Mouse (Mus musculus) intestine, postnatal 0 days (tissue): Measurements from ENCODE around the gene Gm14085. TPM values are rescaled to one million over a fixed set of nuclear protein-coding genes. Genes with fewer than 3 reads are reported as not detected.
A peak's percentile ranks its signal among the peaks of the same experiment; 100 is the strongest.

Experiments
- ATAC-seq: fragments of 200-750 bp; cut with Nextera tagmentation; 2 replicates; pipeline ENCODE4 v1.8.0; 2017; ENCODE audit warnings: mild to moderate bottlenecking, moderate TSS enrichment, moderate library complexity
- H3K27ac ChIP-seq: fragments of 300-500 bp; sonication (generic); 2 replicates; pipeline ENCODE4 v1.5.1; 2014; ENCODE audit warnings: mild to moderate bottlenecking, low read depth, low read length, moderate library complexity
- H3K27me3 ChIP-seq: fragments of 300-500 bp; sonication (generic); replicated peaks from 2 replicates; pipeline ENCODE4 v1.6.1; 2014; ENCODE audit warnings: low read length, mixed read lengths; ENCODE audit not compliant: control insufficient read depth, insufficient read depth
- H3K36me3 ChIP-seq: fragments of 300-500 bp; sonication (generic); 2 replicates; pipeline ENCODE4 v1.6.1; 2014; ENCODE audit warnings: mild to moderate bottlenecking, moderate library complexity; ENCODE audit not compliant: control insufficient read depth, insufficient read depth
- H3K4me1 ChIP-seq: fragments of 300-500 bp; sonication (generic); replicated peaks from 2 replicates; pipeline ENCODE4 v1.6.1; 2014; ENCODE audit warnings: antibody characterized with exemption, low read length, mixed read lengths; ENCODE audit not compliant: control insufficient read depth, insufficient read depth
- H3K4me2 ChIP-seq: fragments of 300-500 bp; sonication (generic); replicated peaks from 2 replicates; pipeline ENCODE4 v1.6.1; 2014; ENCODE audit warnings: low read depth, mild to moderate bottlenecking, moderate library complexity
- H3K4me3 ChIP-seq: fragments of 300-500 bp; sonication (generic); 2 replicates; pipeline ENCODE4 v1.5.1; 2014; ENCODE audit warnings: low read depth, low read length
- H3K9ac ChIP-seq: fragments of 300-500 bp; sonication (generic); 2 replicates; pipeline ENCODE4 v1.6.1; 2014; ENCODE audit warnings: mild to moderate bottlenecking, low read depth, low read length
- H3K9me3 ChIP-seq: fragments of 300-500 bp; sonication (generic); 2 replicates; pipeline ENCODE4 v1.6.1; 2016; ENCODE audit warnings: mixed run types; ENCODE audit not compliant: control insufficient read depth
- CTCF ChIP-seq: sonication (generic); IDR thresholded peaks from 2 replicates; pipeline ENCODE4 v1.5.1; 2016; ENCODE audit warnings: low read depth, mild to moderate bottlenecking, control low read depth, antibody characterized with exemption, moderate library complexity
- WGBS: fragments of 180-500 bp; shearing (Covaris S2); extraction: QIAGEN DNeasy Blood & Tissue Kit; methylation state at CpG from one replicate; pipeline ENCODE4 v1.1.7; 2014; 5-methylcytosine and 5-hydroxymethylcytosine counted together
- polyA plus RNA-seq: library from polyadenylated mRNA; unstranded; fragments of >200 nt; fragmentation: Nextera tagmentation; extraction: Ambion mirVana; gene quantifications from 2 replicates; pipeline ENCODE4 v1.2.1, GENCODE M21; 2015

Gene Gm14085
- polyA plus RNA-seq, 1 experiment from 2014 or later = 0.12 TPM

DNA sequence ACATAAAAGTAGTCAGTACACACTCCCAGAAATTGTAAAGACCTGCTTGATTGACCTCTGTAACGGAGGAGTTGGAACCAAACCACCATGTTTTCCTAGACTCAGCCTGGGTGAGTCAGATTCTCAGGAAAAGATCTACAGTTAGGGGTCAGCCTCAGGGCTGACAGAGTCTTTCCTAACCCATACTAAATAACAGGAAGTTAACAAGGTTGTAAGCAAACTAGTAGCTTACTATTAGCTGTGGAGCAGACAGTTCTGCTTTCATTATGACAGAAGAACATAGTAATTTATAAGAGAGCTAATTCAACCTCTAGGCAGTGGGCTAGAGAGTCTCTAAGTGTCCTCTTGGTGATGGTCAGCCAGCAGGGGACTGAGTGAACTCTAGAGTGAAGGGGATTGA is 87.7 kb downstream of the Gm14085 start:
- H3K9ac ChIP-seq = no peak overlapping the region
- H3K27ac ChIP-seq = no peak overlapping the region
- H3K36me3 ChIP-seq = no peaks in the 10 kb centered on the region
- TF ChIP-seq CTCF = no peak
- ATAC-seq = no peak
- H3K4me1 ChIP-seq = 0 out of 2 replicates have a peak, but pooled peaks cover 3% of the 10 kb centered on the region
- no peak overlapping the region for H3K4me3 ChIP-seq
- no peaks in the 10 kb centered on the region for H3K9me3 ChIP-seq
- no peak overlapping the region for H3K4me2 ChIP-seq
- 66% methylated on average over 1 of the region's 1 CpGs for WGBS
- no peaks in the 10 kb centered on the region for H3K27me3 ChIP-seq

DNA sequence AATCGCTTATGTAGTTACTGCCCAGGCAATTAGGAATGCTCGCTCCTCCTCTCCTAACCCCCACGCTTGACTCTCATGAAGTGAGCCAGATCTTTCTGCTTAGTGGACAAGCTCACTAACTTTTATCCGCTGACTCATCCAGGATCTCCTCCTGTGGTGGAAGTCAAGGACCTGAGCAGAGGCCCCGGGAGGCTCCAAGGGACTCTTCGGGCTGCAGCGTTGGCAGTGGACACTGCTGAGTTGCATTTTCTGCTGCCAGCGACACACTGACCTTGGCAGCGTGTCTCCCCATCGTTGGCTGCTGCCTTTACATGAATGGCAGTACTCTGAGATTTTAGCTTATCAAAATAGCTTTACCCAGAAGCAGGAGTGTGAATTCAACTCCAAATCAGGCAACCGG is 90.7 kb downstream of the Gm14085 start:
- ATAC-seq = peak; percentile 85
- no peak for TF ChIP-seq CTCF

DNA sequence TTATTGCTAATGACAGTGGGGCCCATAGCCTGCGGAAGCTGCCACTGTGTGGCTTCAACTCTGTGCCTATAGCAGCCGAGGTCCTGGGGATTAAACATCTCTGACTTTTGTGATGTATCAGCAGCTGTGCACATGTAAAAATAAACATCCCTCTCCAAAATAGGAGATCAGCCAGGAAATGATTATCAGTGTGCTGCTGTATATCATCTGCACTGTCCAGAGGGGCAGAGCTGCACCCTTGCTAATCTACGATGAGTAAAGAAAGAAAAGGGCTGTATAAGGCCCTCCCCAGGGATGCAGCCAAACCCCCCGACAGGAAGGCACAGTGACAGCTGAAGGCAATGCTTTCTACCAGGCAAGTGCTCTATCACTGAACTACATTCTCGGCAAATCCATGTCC is 91.6 kb downstream of the Gm14085 start:
- WGBS = 21% methylated on average over 5 of the region's 5 CpGs
- no peak for ATAC-seq
- H3K9me3 ChIP-seq = no peaks in the 10 kb centered on the region
- H3K36me3 ChIP-seq = no peaks in the 10 kb centered on the region
- H3K4me3 ChIP-seq = no peak overlapping the region
- no peak overlapping the region for H3K9ac ChIP-seq
- peaks cover 3% of the 10 kb centered on the region; the same call in 1 of the 2 replicates for H3K4me1 ChIP-seq
- H3K27ac ChIP-seq = no peak overlapping the region
- no peaks in the 10 kb centered on the region for H3K27me3 ChIP-seq
- 0 out of 2 replicates have a peak overlapping the region, but pooled peaks have one; percentile 27 for H3K4me2 ChIP-seq
- no peak for TF ChIP-seq CTCF

More for the DNA sequence above, 90.7 kb downstream of the Gm14085 start:
- H3K4me1 ChIP-seq = peaks cover 3% of the 10 kb centered on the region; the same call in 1 of the 2 replicates
- no peak overlapping the region for H3K4me3 ChIP-seq
- no peak overlapping the region for H3K4me2 ChIP-seq
- no peak overlapping the region for H3K9ac ChIP-seq
- H3K9me3 ChIP-seq = no peaks in the 10 kb centered on the region
- H3K36me3 ChIP-seq = no peaks in the 10 kb centered on the region
- H3K27ac ChIP-seq = no peak overlapping the region; the same call in 1 of the 2 replicates
- no peaks in the 10 kb centered on the region for H3K27me3 ChIP-seq
- WGBS = 50% methylated on average over 11 of the region's 11 CpGs

DNA sequence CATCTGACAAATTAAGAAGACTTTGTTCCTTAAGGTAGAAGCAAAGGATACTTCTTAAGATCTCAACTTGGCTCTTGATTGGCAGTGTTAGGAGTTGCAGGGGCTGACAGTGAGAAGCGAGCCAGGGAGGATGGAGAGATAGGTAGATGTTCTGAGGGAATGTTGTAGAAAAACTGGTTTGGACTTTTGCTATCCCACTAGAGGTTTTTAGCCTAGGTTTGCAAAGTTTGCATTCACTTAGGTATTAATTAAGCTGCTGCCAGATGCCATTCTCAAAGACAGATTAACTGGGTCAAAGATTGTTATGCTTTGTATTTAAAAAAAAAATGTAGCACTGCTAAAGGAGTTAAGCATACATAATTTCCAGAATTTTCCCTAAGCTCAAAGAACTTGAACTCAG is 92.6 kb downstream of the Gm14085 start:
- no peak overlapping the region for H3K4me3 ChIP-seq
- H3K9me3 ChIP-seq = no peaks in the 10 kb centered on the region
- no peak overlapping the region for H3K27ac ChIP-seq
- H3K36me3 ChIP-seq = no peaks in the 10 kb centered on the region
- no peak for TF ChIP-seq CTCF
- ATAC-seq = no peak
- no peak overlapping the region for H3K9ac ChIP-seq
- 71% methylated on average over 1 of the region's 1 CpGs for WGBS
- no peaks in the 10 kb centered on the region for H3K27me3 ChIP-seq
- H3K4me2 ChIP-seq = no peak overlapping the region
- peaks cover 3% of the 10 kb centered on the region for H3K4me1 ChIP-seq

Other genes with a start within 250 kb of the Gm14085 start
- 0.17 and 0.38 TPM in 2 replicates for gene Duox2, start 186.5 kb upstream of the Gm14085 start, polyA plus RNA-seq
- gene Duoxa2, start 186.0 kb upstream of the Gm14085 start, polyA plus RNA-seq = 0.83 and 1.5 TPM in 2 replicates
- gene Duoxa1, start 171.2 kb upstream of the Gm14085 start, polyA plus RNA-seq = not detected in 2 replicates
- 0.07 TPM in 1 of 2 replicates, not detected in the other for gene Duox1, start 169.3 kb upstream of the Gm14085 start, polyA plus RNA-seq
- gene Shf, start 115.8 kb upstream of the Gm14085 start, polyA plus RNA-seq = 1.8 and 2.0 TPM in 2 replicates
- 67.7 and 75.5 TPM in 2 replicates for gene Slc28a2, start 58.5 kb upstream of the Gm14085 start, polyA plus RNA-seq
- 184 and 255 TPM in 2 replicates for gene Gatm, start 126.4 kb downstream of the Gm14085 start, polyA plus RNA-seq
- gene AA467197, start 152.0 kb downstream of the Gm14085 start, polyA plus RNA-seq = 31.7 and 38.4 TPM in 2 replicates
- 13.4 and 13.7 TPM in 2 replicates for gene Slc30a4, start 217.7 kb downstream of the Gm14085 start, polyA plus RNA-seq